Mouse (Mus musculus) midbrain, embryonic 16.5 days (tissue): ENCODE results near the gene Tpcn1. TPM values are rescaled to one million over a fixed set of nuclear protein-coding genes. Genes with fewer than 3 reads are reported as not detected.

Experiments
- polyA plus RNA-seq: library from polyadenylated mRNA; unstranded; fragments of >200 nt; fragmentation: Nextera tagmentation; extraction: Ambion mirVana; gene quantifications from 2 replicates; pipeline ENCODE4 v1.2.1, GENCODE M21; 2015

Gene Tpcn1
- polyA plus RNA-seq, 1 experiment from 2014 or later, result 13.1 TPM

Other genes starting within 250 kb of the Tpcn1 start
- 22.5 and 23.2 TPM in 2 replicates for gene Lhx5, start 157.0 kb downstream of the Tpcn1 start, polyA plus RNA-seq
- 5.1 and 5.6 TPM in 2 replicates for gene Sdsl, start 115.9 kb downstream of the Tpcn1 start, polyA plus RNA-seq
- gene Sds, start 112.1 kb downstream of the Tpcn1 start, polyA plus RNA-seq, result 0.36 TPM in 1 of 2 replicates, not detected in the other
- gene Plbd2, start 85.0 kb downstream of the Tpcn1 start, polyA plus RNA-seq, result 28.7 and 30.6 TPM in 2 replicates
- 2.0 and 2.3 TPM in 2 replicates for gene Slc8b1, start 77.5 kb downstream of the Tpcn1 start, polyA plus RNA-seq
- gene Iqcd, start 343 bp upstream of the Tpcn1 start, polyA plus RNA-seq, result 2.0 and 2.1 TPM in 2 replicates
- gene Rita1, start 23.9 kb upstream of the Tpcn1 start, polyA plus RNA-seq, result 27.2 and 33.1 TPM in 2 replicates
- 38.7 and 39.9 TPM in 2 replicates for gene Ddx54, start 24.1 kb upstream of the Tpcn1 start, polyA plus RNA-seq
- 0.47 and 1.2 TPM in 2 replicates for gene Cfap73, start 45.6 kb upstream of the Tpcn1 start, polyA plus RNA-seq
- gene Rasal1, start 60.1 kb upstream of the Tpcn1 start, polyA plus RNA-seq, result 2.4 and 4.9 TPM in 2 replicates
- gene Dtx1, start 123.3 kb upstream of the Tpcn1 start, polyA plus RNA-seq, result 49.6 and 50.2 TPM in 2 replicates
- 0.14 and 0.26 TPM in 2 replicates for gene Oas2, start 161.2 kb upstream of the Tpcn1 start, polyA plus RNA-seq
- gene Oas3, start 189.0 kb upstream of the Tpcn1 start, polyA plus RNA-seq, result 1.1 and 1.4 TPM in 2 replicates
- 0.34 and 0.72 TPM in 2 replicates for gene Oas1e, start 206.9 kb upstream of the Tpcn1 start, polyA plus RNA-seq
- 0.17 and 0.45 TPM in 2 replicates for gene Oas1c, start 223.8 kb upstream of the Tpcn1 start, polyA plus RNA-seq